Mouse (Mus musculus): ENCODE data around the gene Vps36. TPM values are rescaled to one million over a fixed set of nuclear protein-coding genes. Genes with fewer than 3 reads are reported as not detected.

The Vps36 gene
- polyA plus RNA-seq, 1 experiment from 2014 or later: 43.8 TPM

- 0 out of 2 replicates have a peak, but pooled peaks cover 2% of the 10 kb centered on the region for H3K9me3 ChIP-seq
- no peaks in the 10 kb centered on the region for H3K4me1 ChIP-seq (replicated peaks)
- H3K27me3 ChIP-seq: no peaks in the 10 kb centered on the region
- 97% methylated on average over 1 of the region's 1 CpGs for WGBS
- no peak for ATAC-seq (ENCODE audit: low read depth)
- H3K9ac ChIP-seq: no peak overlapping the region
- no peak overlapping the region for H3K4me2 ChIP-seq
- H3K36me3 ChIP-seq: no peaks in the 10 kb centered on the region
- H3K4me3 ChIP-seq: no peak overlapping the region
- no peak overlapping the region for H3K27ac ChIP-seq (replicated peaks)
These were observed 72.6 kb downstream of the Vps36 start for GRCm38 (mm10) chr8:22265194-22265593.

GRCm38 (mm10) chr8:22266809-22267208 lies 74.2 kb downstream of the Vps36 start:
- Histone ChIP-seq H3K4me2 (no peak overlapping the region), H3K36me3 (no peaks in the 10 kb centered on the region), H3K4me1 (replicated peaks) (no peaks in the 10 kb centered on the region), H3K27ac (replicated peaks) (no peak overlapping the region), H3K4me3 (no peak overlapping the region), H3K9me3 (0 out of 2 replicates have a peak, but pooled peaks cover 2% of the 10 kb centered on the region), H3K27me3 (no peaks in the 10 kb centered on the region), H3K9ac (no peak overlapping the region)
- ATAC-seq (ENCODE audit: low read depth): no peak
- WGBS: 93% methylated on average over 3 of the region's 3 CpGs

Other genes with a start within 250 kb of the Vps36 start
- gene Defb13, start 246.0 kb upstream of the Vps36 start, polyA plus RNA-seq (2015; fragmentation: Nextera tagmentation; extraction: Ambion mirVana): not detected in 2 replicates
- gene Fam90a1a, start 234.1 kb upstream of the Vps36 start, polyA plus RNA-seq (2015; fragmentation: Nextera tagmentation; extraction: Ambion mirVana): not detected in 2 replicates
- not detected in 2 replicates for gene Ccdc70, start 223.0 kb upstream of the Vps36 start, polyA plus RNA-seq (2015; fragmentation: Nextera tagmentation; extraction: Ambion mirVana)
- 0.99 and 1.3 TPM in 2 replicates for gene Atp7b, start 132.5 kb upstream of the Vps36 start, polyA plus RNA-seq (2015; fragmentation: Nextera tagmentation; extraction: Ambion mirVana)
- 38.0 and 41.3 TPM in 2 replicates for gene Alg11, start 132.1 kb upstream of the Vps36 start, polyA plus RNA-seq (2015; fragmentation: Nextera tagmentation; extraction: Ambion mirVana)
- gene Nek5, start 67.8 kb upstream of the Vps36 start, polyA plus RNA-seq (2015; fragmentation: Nextera tagmentation; extraction: Ambion mirVana): 0.17 and 0.32 TPM in 2 replicates
- 8.3 and 9.1 TPM in 2 replicates for gene Nek3, start 26.4 kb upstream of the Vps36 start, polyA plus RNA-seq (2015; fragmentation: Nextera tagmentation; extraction: Ambion mirVana)
- gene Ckap2, start 7.0 kb upstream of the Vps36 start, polyA plus RNA-seq (2015; fragmentation: Nextera tagmentation; extraction: Ambion mirVana): 15.5 and 20.4 TPM in 2 replicates
- 8.3 and 8.8 TPM in 2 replicates for gene Thsd1, start 34.5 kb downstream of the Vps36 start, polyA plus RNA-seq (2015; fragmentation: Nextera tagmentation; extraction: Ambion mirVana)
- gene Tpte, start 90.6 kb downstream of the Vps36 start, polyA plus RNA-seq (2015; fragmentation: Nextera tagmentation; extraction: Ambion mirVana): not detected in 2 replicates
- 8.3 and 8.8 TPM in 2 replicates for gene Slc25a15, start 205.8 kb downstream of the Vps36 start, polyA plus RNA-seq (2015; fragmentation: Nextera tagmentation; extraction: Ambion mirVana)
- gene Mrps31, start 218.6 kb downstream of the Vps36 start, polyA plus RNA-seq (2015; fragmentation: Nextera tagmentation; extraction: Ambion mirVana): 36.9 and 37.4 TPM in 2 replicates

Measured in neural tube, embryonic 13.5 days (tissue).